Mouse (Mus musculus) hindbrain, embryonic 14.5 days (tissue): ENCODE results near the gene Adcy10. TPM values are rescaled to one million over a fixed set of nuclear protein-coding genes. Genes with fewer than 3 reads are reported as not detected.
A peak's percentile ranks its signal among the peaks of the same experiment; 100 is the strongest.

Experiments
- ATAC-seq: fragments of 200-750 bp; cut with Nextera tagmentation; 2 replicates; pipeline ENCODE4 v1.8.0; 2017; ENCODE audit warnings: moderate number of reproducible peaks, mild to moderate bottlenecking, moderate TSS enrichment, moderate library complexity; ENCODE audit not compliant: low FRiP score
- DNase-seq: peaks from one replicate; pipeline ENCODE4 v3.0.0-alpha.2; 2015; ENCODE audit warnings: low spot score
- H3K27ac ChIP-seq: fragments of 300-500 bp; sonication (generic); 2 replicates; pipeline ENCODE4 v1.5.1; 2014; ENCODE audit warnings: mild to moderate bottlenecking, moderate library complexity
- H3K27me3 ChIP-seq: fragments of 300-500 bp; sonication (generic); 2 replicates; pipeline ENCODE4 v1.6.1; 2014; ENCODE audit warnings: mild to moderate bottlenecking, low read length, mixed read lengths; ENCODE audit not compliant: control insufficient read depth, insufficient read depth
- H3K36me3 ChIP-seq: fragments of 300-500 bp; sonication (generic); replicated peaks from 2 replicates; pipeline ENCODE4 v1.6.1; 2014; ENCODE audit not compliant: control insufficient read depth, insufficient read depth
- H3K4me1 ChIP-seq: fragments of 300-500 bp; sonication (generic); replicated peaks from 2 replicates; pipeline ENCODE4 v1.6.1; 2014; ENCODE audit warnings: antibody characterized with exemption, low read length, mixed read lengths; ENCODE audit not compliant: control insufficient read depth, insufficient read depth
- H3K4me2 ChIP-seq: fragments of 300-500 bp; sonication (generic); replicated peaks from 2 replicates; pipeline ENCODE4 v1.6.1; 2014; ENCODE audit warnings: mild to moderate bottlenecking, moderate library complexity
- H3K4me3 ChIP-seq: fragments of 300-500 bp; sonication (generic); replicated peaks from 2 replicates; pipeline ENCODE4 v1.5.1; 2014; ENCODE audit warnings: mild to moderate bottlenecking, low read length
- H3K9ac ChIP-seq: fragments of 300-500 bp; sonication (generic); 2 replicates; pipeline ENCODE4 v1.6.1; 2014
- H3K9me3 ChIP-seq: fragments of 300-500 bp; sonication (generic); 2 replicates; pipeline ENCODE4 v1.6.1; 2016; ENCODE audit warnings: low read length; ENCODE audit not compliant: control insufficient read depth
- WGBS: fragments of 180-500 bp; shearing (Covaris S2); extraction: QIAGEN DNeasy Blood & Tissue Kit; methylation state at CpG from one replicate; pipeline ENCODE4 v1.1.7; 2014; 5-methylcytosine and 5-hydroxymethylcytosine counted together
- polyA plus RNA-seq: library from polyadenylated mRNA; unstranded; fragments of >200 nt; fragmentation: Nextera tagmentation; extraction: Ambion mirVana; gene quantifications from 2 replicates; pipeline ENCODE4 v1.2.1, GENCODE M21; 2014

Adcy10 gene
- polyA plus RNA-seq, 1 experiment from 2014 or later = 0.79 TPM

- H3K9me3 ChIP-seq = no peaks in the 10 kb centered on the region
- no peak overlapping the region for H3K4me3 ChIP-seq
- H3K9ac ChIP-seq = no peak overlapping the region
- ATAC-seq = no peak
- H3K4me1 ChIP-seq = peaks cover 16% of the 10 kb centered on the region
- no peak overlapping the region for H3K27ac ChIP-seq
- WGBS = 88% methylated on average over 4 of the region's 4 CpGs
- DNase-seq = no peak
- no peaks in the 10 kb centered on the region for H3K27me3 ChIP-seq
- H3K36me3 ChIP-seq = peaks cover 43% of the 10 kb centered on the region
- H3K4me2 ChIP-seq = no peak overlapping the region
Measured at GRCm38 (mm10) chr1:165608904-165609303, 123.9 kb downstream of the Adcy10 start.

- 0 out of 2 replicates have a peak overlapping the region, but pooled peaks have one; percentile 31 for H3K9ac ChIP-seq
- ATAC-seq = 0 out of 2 replicates have a peak, but pooled peaks have one; percentile 31
Measured at GRCm38 (mm10) chr1:165609495-165610320, 124.7 kb downstream of the Adcy10 start.

GRCm38 (mm10) chr1:165610321-165610999, 125.5 kb downstream of the Adcy10 start:
- Histone ChIP-seq H3K36me3 (peaks cover 38% of the 10 kb centered on the region), H3K9me3 (peaks cover 9% of the 10 kb centered on the region; the same call in 1 of the 2 replicates), H3K4me1 (peaks cover 16% of the 10 kb centered on the region), H3K27me3 (no peaks in the 10 kb centered on the region), H3K27ac (peak overlapping the region; percentile 70), H3K4me2 (0 out of 2 replicates have a peak overlapping the region, but pooled peaks have one; percentile 3), H3K4me3 (no peak overlapping the region), H3K9ac (peak overlapping the region; percentile 31; the same call in 1 of the 2 replicates)
- WGBS = 20% methylated on average over 9 of the region's 9 CpGs
- ATAC-seq (0 out of 2 replicates have a peak, but pooled peaks have one; percentile 38), DNase-seq (no peak)

More at GRCm38 (mm10) chr1:165609495-165610320, 124.7 kb downstream of the Adcy10 start:
- H3K4me2 ChIP-seq = no peak overlapping the region
- peaks cover 16% of the 10 kb centered on the region for H3K4me1 ChIP-seq
- H3K27ac ChIP-seq = peak overlapping the region; percentile 70
- H3K27me3 ChIP-seq = no peaks in the 10 kb centered on the region
- DNase-seq = no peak
- H3K9me3 ChIP-seq = peaks cover 1% of the 10 kb centered on the region; the same call in 1 of the 2 replicates
- WGBS = 46% methylated on average over 7 of the region's 7 CpGs
- peaks cover 37% of the 10 kb centered on the region for H3K36me3 ChIP-seq
- no peak overlapping the region for H3K4me3 ChIP-seq

- Histone ChIP-seq H3K27ac (no peak overlapping the region), H3K27me3 (no peaks in the 10 kb centered on the region), H3K9me3 (peaks cover 10% of the 10 kb centered on the region; the same call in 1 of the 2 replicates), H3K4me2 (no peak overlapping the region), H3K4me3 (no peak overlapping the region), H3K36me3 (peaks cover 16% of the 10 kb centered on the region), H3K4me1 (peaks cover 24% of the 10 kb centered on the region), H3K9ac (no peak overlapping the region)
- DNase-seq (no peak), ATAC-seq (no peak)
- 80% methylated on average over 5 of the region's 5 CpGs for WGBS
Measured at GRCm38 (mm10) chr1:165612714-165613113, 127.7 kb downstream of the Adcy10 start.

GRCm38 (mm10) chr1:165613926-165614325, 128.9 kb downstream of the Adcy10 start:
- Histone ChIP-seq H3K4me1 (peaks cover 32% of the 10 kb centered on the region), H3K4me2 (no peak overlapping the region), H3K9ac (no peak overlapping the region), H3K4me3 (no peak overlapping the region), H3K27ac (no peak overlapping the region), H3K27me3 (no peaks in the 10 kb centered on the region), H3K9me3 (peaks cover 10% of the 10 kb centered on the region; the same call in 1 of the 2 replicates), H3K36me3 (peaks cover 10% of the 10 kb centered on the region)
- ATAC-seq = no peak
- no peak for DNase-seq
- WGBS = 86% methylated on average over 4 of the region's 4 CpGs

DNA sequence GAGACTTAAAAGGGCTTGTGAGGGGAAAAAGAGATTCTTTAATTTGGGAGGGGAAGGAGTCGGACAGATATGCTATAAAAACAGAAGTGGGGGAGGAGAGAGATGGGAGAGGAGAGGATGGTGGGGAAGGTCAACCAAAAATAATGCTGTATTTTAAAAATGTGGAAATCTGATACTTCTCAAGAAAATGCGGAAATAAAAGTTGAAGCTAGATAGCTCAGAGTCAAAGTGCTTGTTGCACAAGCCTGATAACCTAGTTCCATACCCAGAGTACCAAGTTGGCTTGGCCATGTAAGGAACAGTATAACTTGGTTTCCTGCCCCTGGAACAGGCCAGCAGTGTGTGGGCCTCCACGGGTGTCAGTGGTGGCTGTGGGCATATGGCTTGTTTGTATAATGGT, 129.8 kb downstream of the Adcy10 start:
- ATAC-seq = no peak
- H3K9me3 ChIP-seq = peaks cover 10% of the 10 kb centered on the region; the same call in 1 of the 2 replicates
- WGBS = 98% methylated on average over 3 of the region's 3 CpGs

DNA sequence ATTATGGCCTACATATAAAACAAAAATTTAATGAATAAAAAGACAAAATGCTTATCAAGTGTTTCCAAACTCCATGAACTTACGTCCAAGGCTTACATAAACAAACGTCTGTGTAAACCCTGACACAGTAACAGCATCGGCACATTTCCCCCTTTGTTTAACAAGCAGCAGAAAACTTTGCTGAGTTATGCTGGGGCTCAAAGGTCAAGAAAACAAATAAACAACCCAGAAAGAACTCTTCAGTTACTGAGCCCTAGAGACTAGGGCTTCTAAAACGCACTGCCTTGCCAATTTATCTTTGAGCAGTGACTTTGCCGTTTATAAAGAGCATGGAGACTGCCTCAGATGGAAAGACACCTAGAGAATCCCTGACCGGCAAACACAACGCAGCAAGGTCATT, 131.7 kb downstream of the Adcy10 start:
- H3K4me2 ChIP-seq = no peak overlapping the region
- no peak for ATAC-seq
- peaks cover 14% of the 10 kb centered on the region for H3K36me3 ChIP-seq
- H3K9me3 ChIP-seq = peaks cover 10% of the 10 kb centered on the region; the same call in 1 of the 2 replicates
- 56% methylated on average over 7 of the region's 7 CpGs for WGBS
- DNase-seq = no peak
- H3K27ac ChIP-seq = no peak overlapping the region
- H3K27me3 ChIP-seq = no peaks in the 10 kb centered on the region
- H3K4me3 ChIP-seq = no peak overlapping the region
- H3K4me1 ChIP-seq = peaks cover 16% of the 10 kb centered on the region; the same call in 1 of the 2 replicates
- no peak overlapping the region for H3K9ac ChIP-seq

More for the DNA sequence above, 129.8 kb downstream of the Adcy10 start:
- H3K36me3 ChIP-seq = peaks cover 10% of the 10 kb centered on the region
- H3K4me3 ChIP-seq = no peak overlapping the region
- H3K27ac ChIP-seq = no peak overlapping the region
- peaks cover 28% of the 10 kb centered on the region for H3K4me1 ChIP-seq
- no peak overlapping the region for H3K9ac ChIP-seq
- H3K27me3 ChIP-seq = no peaks in the 10 kb centered on the region
- no peak for DNase-seq
- H3K4me2 ChIP-seq = no peak overlapping the region

GRCm38 (mm10) chr1:165617166-165617891, 132.3 kb downstream of the Adcy10 start:
- Histone ChIP-seq H3K4me1 (peaks cover 16% of the 10 kb centered on the region; the same call in 1 of the 2 replicates), H3K4me2 (no peak overlapping the region), H3K9me3 (peaks cover 10% of the 10 kb centered on the region; the same call in 1 of the 2 replicates), H3K4me3 (no peak overlapping the region), H3K27me3 (no peaks in the 10 kb centered on the region), H3K36me3 (peaks cover 14% of the 10 kb centered on the region), H3K9ac (no peak overlapping the region), H3K27ac (no peak overlapping the region)
- ATAC-seq (peak; percentile 15; the same call in 1 of the 2 replicates), DNase-seq (no peak)
- WGBS = 28% methylated on average over 15 of the region's 15 CpGs
